22 mouse cellular contexts compared by ENCODE assay signal in genomic region chr10:62555705-62556557, GRCm38 (mm10). TPM values are rescaled to one million over a fixed set of nuclear protein-coding genes. Genes with fewer than 3 reads are reported as not detected.
DNase-seq lines count a peak whose midpoint lies in the region; ATAC-seq and TF ChIP-seq lines count a peak whose summit lies in the region.
"Had no signal": no experiment of that assay in that cellular context is flagged by ENCODE, and none has a peak within 500 bp of the region (broad histone marks: within the 10 kb centered on the region; RNA-seq: fewer than 3 reads in every experiment).

No protein-coding gene starts in this region.

- H3K4me3 ChIP-seq in intestine, postnatal 0 days (ENCODE audit: low read depth, low read length) = no peak overlapping the region
- no peak overlapping the region for H3K4me3 ChIP-seq in intestine, embryonic 15.5 days (replicated peaks)
- H3K4me3 ChIP-seq in thymus, adult 2 months (ENCODE audit: control insufficient read depth, insufficient read depth, low read length) = no peak overlapping the region
- H3K4me3 ChIP-seq in hindbrain, embryonic 16.5 days (ENCODE audit: low read length) = no peak overlapping the region
- H3K4me3 ChIP-seq: embryonic facial prominence, embryonic 12.5 days; hindbrain, embryonic 15.5 days; liver, embryonic 13.5 days; neural tube, embryonic 12.5 days had no signal

- peaks cover 19% of the 10 kb centered on the region for H3K36me3 ChIP-seq in intestine, postnatal 0 days (ENCODE audit: control insufficient read depth, insufficient read depth)
- H3K36me3 ChIP-seq in intestine, embryonic 15.5 days = peaks cover 18% of the 10 kb centered on the region
- peaks cover 6% of the 10 kb centered on the region for H3K36me3 ChIP-seq in thymus, adult 2 months (ENCODE audit: control insufficient read depth, insufficient read depth, low read length)
- peaks cover 20% of the 10 kb centered on the region for H3K36me3 ChIP-seq in hindbrain, embryonic 16.5 days (ENCODE audit: control insufficient read depth, insufficient read depth, low read length)

- H3K9me3 ChIP-seq in intestine, postnatal 0 days (ENCODE audit: control insufficient read depth) = no peaks in the 10 kb centered on the region
- no peaks in the 10 kb centered on the region for H3K9me3 ChIP-seq in intestine, embryonic 15.5 days
- no peaks in the 10 kb centered on the region for H3K9me3 ChIP-seq in hindbrain, embryonic 16.5 days (ENCODE audit: control insufficient read depth, low read length)
- H3K9me3 ChIP-seq: embryonic facial prominence, embryonic 12.5 days; hindbrain, embryonic 15.5 days; liver, embryonic 13.5 days; neural tube, embryonic 12.5 days had no signal

- TF ChIP-seq CTCF in intestine, postnatal 0 days (IDR thresholded peaks at IDR 0.05; ENCODE audit: low read depth) = peak; percentile 33
- TF ChIP-seq CTCF in thymus, adult 2 months (IDR thresholded peaks at IDR 0.05; ENCODE audit: borderline replicate concordance, control insufficient read depth, extremely low read depth, insufficient read depth, low read length, poor library complexity) = no peak

- WGBS in intestine, postnatal 0 days = 75% methylated on average over 11 of the region's 11 CpGs
- WGBS in intestine, embryonic 15.5 days = 75% methylated on average over 11 of the region's 11 CpGs
- WGBS in thymus, adult 2 months = 68% methylated on average over 11 of the region's 11 CpGs
- WGBS in hindbrain, embryonic 16.5 days = 77% methylated on average over 11 of the region's 11 CpGs

- no peak for ATAC-seq in intestine, postnatal 0 days
- ATAC-seq in intestine, embryonic 15.5 days = no peak
- 0 out of 2 replicates have a peak, but pooled peaks have one; percentile 10 for ATAC-seq in megakaryocyte progenitor cell, adult 5-6 weeks (replicated peaks; ENCODE audit: poor library complexity)
- no peak for ATAC-seq in hindbrain, embryonic 16.5 days
- ATAC-seq: forebrain, postnatal 0 days had no signal

- H3K27me3 ChIP-seq in intestine, postnatal 0 days (replicated peaks; ENCODE audit: control insufficient read depth, insufficient read depth, low read length) = no peaks in the 10 kb centered on the region
- no peaks in the 10 kb centered on the region for H3K27me3 ChIP-seq in intestine, embryonic 15.5 days (replicated peaks)
- no peaks in the 10 kb centered on the region for H3K27me3 ChIP-seq in thymus, adult 2 months (ENCODE audit: control insufficient read depth, insufficient read depth, low read length)
- H3K27me3 ChIP-seq in hindbrain, embryonic 16.5 days (replicated peaks; ENCODE audit: control insufficient read depth, insufficient read depth, low read length) = no peaks in the 10 kb centered on the region
- H3K27me3 ChIP-seq: embryonic facial prominence, embryonic 12.5 days; hindbrain, embryonic 15.5 days; liver, embryonic 13.5 days; neural tube, embryonic 12.5 days had no signal

- no peaks in the 10 kb centered on the region for H3K4me1 ChIP-seq in intestine, postnatal 0 days (replicated peaks; ENCODE audit: control insufficient read depth, insufficient read depth, low read length)
- no peaks in the 10 kb centered on the region for H3K4me1 ChIP-seq in intestine, embryonic 15.5 days (replicated peaks)
- peaks cover 9% of the 10 kb centered on the region for H3K4me1 ChIP-seq in thymus, adult 2 months (replicated peaks; ENCODE audit: control insufficient read depth, insufficient read depth, low read length)
- H3K4me1 ChIP-seq in hindbrain, embryonic 16.5 days (ENCODE audit: control insufficient read depth, insufficient read depth, low read depth, low read length) = no peaks in the 10 kb centered on the region
- H3K4me1 ChIP-seq: embryonic facial prominence, embryonic 12.5 days; hindbrain, embryonic 15.5 days; liver, embryonic 13.5 days; neural tube, embryonic 12.5 days had no signal

- no peak overlapping the region for H3K9ac ChIP-seq in intestine, postnatal 0 days (ENCODE audit: low read depth, low read length)
- H3K9ac ChIP-seq in intestine, embryonic 15.5 days = no peak overlapping the region
- H3K9ac ChIP-seq in hindbrain, embryonic 16.5 days (ENCODE audit: low read depth, low read length) = no peak overlapping the region
- H3K9ac ChIP-seq: embryonic facial prominence, embryonic 12.5 days; forebrain, postnatal 0 days; hindbrain, embryonic 15.5 days; liver, embryonic 13.5 days; neural tube, embryonic 12.5 days had no signal

- H3K4me2 ChIP-seq in intestine, postnatal 0 days (replicated peaks; ENCODE audit: low read depth) = no peak overlapping the region
- H3K4me2 ChIP-seq in intestine, embryonic 15.5 days (replicated peaks) = no peak overlapping the region
- H3K4me2 ChIP-seq in hindbrain, embryonic 16.5 days (ENCODE audit: low read length) = no peak overlapping the region
- H3K4me2 ChIP-seq: embryonic facial prominence, embryonic 12.5 days; hindbrain, embryonic 15.5 days; liver, embryonic 13.5 days; midbrain, embryonic 11.5 days; neural tube, embryonic 12.5 days had no signal

- H3K27ac ChIP-seq in intestine, postnatal 0 days (ENCODE audit: low read depth, low read length) = no peak overlapping the region
- H3K27ac ChIP-seq in intestine, embryonic 15.5 days = no peak overlapping the region
- no peak overlapping the region for H3K27ac ChIP-seq in thymus, adult 2 months (ENCODE audit: control insufficient read depth, insufficient read depth, low read length)
- no peak overlapping the region for H3K27ac ChIP-seq in hindbrain, embryonic 16.5 days (ENCODE audit: low read depth, low read length)
- H3K27ac ChIP-seq: embryonic facial prominence, embryonic 12.5 days; hindbrain, embryonic 15.5 days; liver, embryonic 13.5 days; neural tube, embryonic 12.5 days had no signal

- peak; percentile 14 for DNase-seq in thymus, adult 2 months
- no peak for DNase-seq in thymus, postnatal 10 days (ENCODE audit: low spot score in 2 of 2)
- DNase-seq in NIH3T3 (ENCODE audit: low read depth) = peak; percentile 49
- DNase-seq in ovary, postnatal 10 days (ENCODE audit: low spot score) = no peak
- DNase-seq: adrenal gland, postnatal 10 days; cerebellum, adult 2 months; forebrain, postnatal 0 days; gastrocnemius, postnatal 14 days; heart, postnatal 14 days; kidney, adult 9 months; left cerebral cortex, postnatal 4 days; liver, embryonic 13.5 days; lung, postnatal 10 days; right cerebral cortex, postnatal 14 days had no signal

- TF ChIP-seq POLR2A in thymus, adult 2 months (IDR thresholded peaks at IDR 0.05; ENCODE audit: control insufficient read depth, extremely low read depth, insufficient read depth, low read length, poor library complexity) = no peak

RNA-seq across cellular contexts. Expression of gene Kif1bp, which starts 22.3 kb away (rescaled TPM):
- polyA plus RNA-seq in intestine, postnatal 0 days (2015; fragmentation: Nextera tagmentation; extraction: Ambion mirVana) = 21.7 and 23.2 TPM in 2 replicates
- polyA plus RNA-seq in intestine, embryonic 15.5 days (2015; fragmentation: Nextera tagmentation; extraction: Ambion mirVana) = 29.7 and 30.2 TPM in 2 replicates
- 43.4 and 45.7 TPM in 2 replicates for polyA plus RNA-seq in thymus, adult 2 months (2012; rRNA removed)
- total RNA-seq in megakaryocyte progenitor cell, adult 5-6 weeks (2015) = 18.7 and 26.5 TPM in 2 replicates
- total RNA-seq in megakaryocyte progenitor cell, adult 5-6 weeks (2017) = 14.8 and 19.4 TPM in 2 replicates
- 73.2 and 73.6 TPM in 2 replicates for polyA plus RNA-seq in hindbrain, embryonic 16.5 days (2015; fragmentation: Nextera tagmentation; extraction: Ambion mirVana)

RNA-seq across cellular contexts. Expression of gene Srgn, which starts 28.7 kb away (rescaled TPM):
- 18.9 and 21.6 TPM in 2 replicates for polyA plus RNA-seq in intestine, postnatal 0 days (2015; fragmentation: Nextera tagmentation; extraction: Ambion mirVana)
- polyA plus RNA-seq in intestine, embryonic 15.5 days (2015; fragmentation: Nextera tagmentation; extraction: Ambion mirVana) = 11.6 and 15.4 TPM in 2 replicates
- 94.3 and 107 TPM in 2 replicates for polyA plus RNA-seq in thymus, adult 2 months (2012; rRNA removed)
- 4,537 and 5,213 TPM in 2 replicates for total RNA-seq in megakaryocyte progenitor cell, adult 5-6 weeks (2015)
- 2,549 and 3,020 TPM in 2 replicates for total RNA-seq in megakaryocyte progenitor cell, adult 5-6 weeks (2017)
- 10.0 and 14.0 TPM in 2 replicates for polyA plus RNA-seq in hindbrain, embryonic 16.5 days (2015; fragmentation: Nextera tagmentation; extraction: Ambion mirVana)

RNA-seq across cellular contexts. Expression of gene Ddx21, which starts 46.1 kb away (rescaled TPM):
- polyA plus RNA-seq in intestine, postnatal 0 days (2015; fragmentation: Nextera tagmentation; extraction: Ambion mirVana) = 9.6 and 11.1 TPM in 2 replicates
- 21.6 and 22.1 TPM in 2 replicates for polyA plus RNA-seq in intestine, embryonic 15.5 days (2015; fragmentation: Nextera tagmentation; extraction: Ambion mirVana)
- polyA plus RNA-seq in thymus, adult 2 months (2012; rRNA removed) = 19.4 and 22.7 TPM in 2 replicates
- total RNA-seq in megakaryocyte progenitor cell, adult 5-6 weeks (2015) = 115 and 119 TPM in 2 replicates
- total RNA-seq in megakaryocyte progenitor cell, adult 5-6 weeks (2017) = 148 and 187 TPM in 2 replicates
- 10.6 and 13.9 TPM in 2 replicates for polyA plus RNA-seq in hindbrain, embryonic 16.5 days (2015; fragmentation: Nextera tagmentation; extraction: Ambion mirVana)

Comparison
In these comparisons a context has a peak if more than half of its experiments do, and no peak if none do; other contexts are left out.
1. DNase-seq: peak in thymus, adult 2 months (single experiment) and NIH3T3 (single experiment); none in thymus, postnatal 10 days (0 of 2) and ovary, postnatal 10 days (single experiment).